9 mouse cellular contexts compared by ENCODE assay signal in the genomic region with DNA sequence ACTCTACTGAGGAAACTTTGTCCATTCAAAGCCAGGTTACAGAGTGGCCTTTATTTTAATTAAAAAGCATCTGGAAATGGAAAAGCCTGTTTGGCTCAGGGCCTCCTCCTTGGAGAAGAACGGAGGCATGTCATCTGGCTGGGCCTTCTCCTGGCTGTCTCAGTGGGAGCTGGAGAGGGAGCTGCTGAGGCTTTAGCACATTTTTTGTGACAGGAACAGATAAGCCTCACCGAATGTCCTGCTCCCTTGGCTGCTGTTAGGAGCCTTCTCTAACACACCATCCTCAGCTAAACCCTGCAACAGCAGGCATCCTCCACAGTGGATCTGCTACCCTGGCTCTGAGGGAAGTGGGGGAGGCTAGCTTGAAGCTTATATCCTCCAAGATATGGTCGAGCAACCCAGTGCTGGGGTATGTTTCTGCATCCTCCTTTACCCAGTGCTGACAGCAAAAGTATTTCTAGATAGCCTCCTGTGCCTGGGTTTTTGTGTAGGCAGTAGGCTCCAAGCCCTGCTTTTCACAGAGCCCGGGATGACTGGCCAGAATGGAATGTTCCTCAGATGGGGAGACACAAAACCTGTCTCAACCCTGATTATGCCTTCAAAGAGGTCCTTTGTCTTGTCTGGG.
DNase-seq lines count a peak whose midpoint lies in the region; ATAC-seq and TF ChIP-seq lines count a peak whose summit lies in the region.
"Had no signal": no experiment of that assay in that cellular context is flagged by ENCODE, and none has a peak within 500 bp of the region (broad histone marks: within the 10 kb centered on the region; RNA-seq: fewer than 3 reads in every experiment).

No protein-coding gene starts in this region.

- no peak for DNase-seq in kidney, adult 2 months
- DNase-seq in brain, adult 2 months (ENCODE audit: low read depth, low spot score): peak; percentile 13
- peak; percentile 10 for DNase-seq in heart, adult 8-10 months (ENCODE audit: low spot score)
- no peak for DNase-seq in B cell, adult 2 months
- DNase-seq in forebrain, embryonic 11.5 days (ENCODE audit: low spot score): no peak

- no peak overlapping the region for H3K4me2 ChIP-seq in kidney, embryonic 16.5 days (replicated peaks; ENCODE audit: low read depth, low read length)
- H3K4me2 ChIP-seq in limb, embryonic 15.5 days: no peak overlapping the region
- H3K4me2 ChIP-seq in forebrain, embryonic 11.5 days (ENCODE audit: low read depth, low read length, severe bottlenecking): no peak overlapping the region

- ATAC-seq in kidney, embryonic 16.5 days (ENCODE audit: low FRiP score, low TSS enrichment): no peak
- no peak for ATAC-seq in limb, embryonic 15.5 days (ENCODE audit: insufficient number of reproducible peaks, low FRiP score, low TSS enrichment, low read depth)
- ATAC-seq in inflammation-experienced regulatory T-cells, adult 6 months: no peak
- ATAC-seq in forebrain, embryonic 11.5 days (replicated peaks; ENCODE audit: low FRiP score): no peak

- no peak overlapping the region; the same call in 1 of the 2 replicates for H3K9ac ChIP-seq in kidney, embryonic 16.5 days (replicated peaks; ENCODE audit: low read length)
- no peak overlapping the region for H3K9ac ChIP-seq in limb, embryonic 15.5 days
- H3K9ac ChIP-seq in forebrain, embryonic 11.5 days (ENCODE audit: low read length): no peak overlapping the region

- peak overlapping the region; percentile 77 for H3K27ac ChIP-seq in kidney, embryonic 16.5 days (ENCODE audit: low read length)
- H3K27ac ChIP-seq in kidney, adult 2 months (ENCODE audit: insufficient read depth, low read depth, low read length): no peak overlapping the region
- peak overlapping the region; percentile 79 for H3K27ac ChIP-seq in limb, embryonic 15.5 days
- H3K27ac ChIP-seq in forebrain, embryonic 11.5 days (ENCODE audit: low read depth, low read length): no peak overlapping the region
- H3K27ac ChIP-seq: forebrain, embryonic 10.5 days had no signal

- TF ChIP-seq POLR2A in kidney, adult 2 months (IDR thresholded peaks at IDR 0.05; ENCODE audit: low read depth, low read length): no peak

- 36% methylated on average over 4 of the region's 4 CpGs for WGBS in kidney, embryonic 16.5 days
- WGBS in kidney, adult 2 months: 38% methylated on average over 4 of the region's 4 CpGs
- 38% methylated on average over 4 of the region's 4 CpGs for WGBS in limb, embryonic 15.5 days
- 75% methylated on average over 4 of the region's 4 CpGs for WGBS in forebrain, embryonic 11.5 days

- H3K27me3 ChIP-seq in kidney, embryonic 16.5 days (ENCODE audit: insufficient read depth, low read length): peaks cover 2% of the 10 kb centered on the region; the same call in 1 of the 2 replicates
- H3K27me3 ChIP-seq in kidney, adult 2 months (replicated peaks; ENCODE audit: control insufficient read depth, insufficient read depth, low read length): no peaks in the 10 kb centered on the region
- no peaks in the 10 kb centered on the region for H3K27me3 ChIP-seq in limb, embryonic 15.5 days
- H3K27me3 ChIP-seq in forebrain, embryonic 11.5 days (ENCODE audit: control insufficient read depth, insufficient read depth, low read length): no peaks in the 10 kb centered on the region

- H3K36me3 ChIP-seq in kidney, embryonic 16.5 days (ENCODE audit: insufficient read depth, low read length): no peaks in the 10 kb centered on the region
- no peaks in the 10 kb centered on the region for H3K36me3 ChIP-seq in kidney, adult 2 months (ENCODE audit: control insufficient read depth, insufficient read depth, low read length)
- H3K36me3 ChIP-seq in limb, embryonic 15.5 days: no peaks in the 10 kb centered on the region
- no peaks in the 10 kb centered on the region for H3K36me3 ChIP-seq in forebrain, embryonic 11.5 days (ENCODE audit: control insufficient read depth, insufficient read depth, low read length)
- H3K36me3 ChIP-seq: forebrain, embryonic 10.5 days had no signal

- no peak overlapping the region for H3K4me3 ChIP-seq in kidney, embryonic 16.5 days (ENCODE audit: low read length)
- H3K4me3 ChIP-seq in kidney, adult 2 months (ENCODE audit: insufficient read depth, low read depth, low read length): no peak overlapping the region
- H3K4me3 ChIP-seq in limb, embryonic 15.5 days: no peak overlapping the region
- no peak overlapping the region for H3K4me3 ChIP-seq in forebrain, embryonic 11.5 days (ENCODE audit: low read depth, low read length)
- H3K4me3 ChIP-seq: forebrain, embryonic 10.5 days had no signal

- H3K4me1 ChIP-seq in kidney, embryonic 16.5 days (ENCODE audit: insufficient read depth, low read length): peaks cover 7% of the 10 kb centered on the region; the same call in 1 of the 2 replicates
- H3K4me1 ChIP-seq in kidney, adult 2 months (ENCODE audit: control insufficient read depth, insufficient read depth, low read length): no peaks in the 10 kb centered on the region
- peaks cover 7% of the 10 kb centered on the region; the same call in 1 of the 2 replicates for H3K4me1 ChIP-seq in limb, embryonic 15.5 days
- H3K4me1 ChIP-seq in forebrain, embryonic 11.5 days (replicated peaks; ENCODE audit: control insufficient read depth, insufficient read depth, low read length): no peaks in the 10 kb centered on the region

- H3K9me3 ChIP-seq in kidney, embryonic 16.5 days (ENCODE audit: low read length): no peaks in the 10 kb centered on the region
- H3K9me3 ChIP-seq in limb, embryonic 15.5 days: no peaks in the 10 kb centered on the region
- no peaks in the 10 kb centered on the region for H3K9me3 ChIP-seq in forebrain, embryonic 11.5 days (ENCODE audit: control insufficient read depth, low read length)
- H3K9me3 ChIP-seq: forebrain, embryonic 10.5 days had no signal

- no peak for TF ChIP-seq CTCF in kidney, adult 2 months (conservative IDR thresholded peaks at IDR 0.05; ENCODE audit: insufficient read depth, insufficient read length, low read depth, low read length)

Comparison
In these comparisons a context has a peak if more than half of its experiments do, and no peak if none do; other contexts are left out.
1. H3K27ac ChIP-seq: peak in kidney, embryonic 16.5 days (single experiment) and limb, embryonic 15.5 days (single experiment); none in kidney, adult 2 months (single experiment) and forebrain, embryonic 11.5 days (single experiment).
2. DNase-seq: peak in brain, adult 2 months (single experiment) and heart, adult 8-10 months (single experiment); none in kidney, adult 2 months (single experiment), B cell, adult 2 months (0 of 2) and forebrain, embryonic 11.5 days (single experiment).